Mouse (Mus musculus) stomach, embryonic 14.5 days (tissue): ENCODE data around the gene Zdhhc12. TPM values are rescaled to one million over a fixed set of nuclear protein-coding genes. Genes with fewer than 3 reads are reported as not detected.

Source experiments
- ATAC-seq: fragments of 200-750 bp; cut with Nextera tagmentation; 2 replicates; pipeline ENCODE4 v1.8.0; 2017; ENCODE audit warnings: low read depth, moderate TSS enrichment; ENCODE audit not compliant: insufficient number of reproducible peaks, insufficient read depth, low FRiP score
- H3K27ac ChIP-seq: fragments of 300-500 bp; sonication (generic); 2 replicates; pipeline ENCODE4 v1.5.1; 2014; ENCODE audit warnings: mild to moderate bottlenecking, low read length, moderate library complexity, mixed read lengths
- H3K27me3 ChIP-seq: fragments of 300-500 bp; sonication (generic); 2 replicates; pipeline ENCODE4 v1.6.1; 2014; ENCODE audit warnings: low read length, control low read depth, mixed read lengths; ENCODE audit not compliant: control insufficient read depth, insufficient read depth
- H3K36me3 ChIP-seq: fragments of 300-500 bp; sonication (generic); 2 replicates; pipeline ENCODE4 v1.6.1; 2014; ENCODE audit warnings: mild to moderate bottlenecking, control low read depth, low read length, moderate library complexity, mixed read lengths; ENCODE audit not compliant: control insufficient read depth, insufficient read depth
- H3K4me1 ChIP-seq: fragments of 300-500 bp; sonication (generic); 2 replicates; pipeline ENCODE4 v1.6.1; 2014; ENCODE audit warnings: low read length, control low read depth, mixed read lengths; ENCODE audit not compliant: control insufficient read depth, insufficient read depth
- H3K4me2 ChIP-seq: fragments of 300-500 bp; sonication (generic); replicated peaks from 2 replicates; pipeline ENCODE4 v1.6.1; 2014; ENCODE audit warnings: low read depth, low read length, control low read depth
- H3K4me3 ChIP-seq: fragments of 300-500 bp; sonication (generic); 2 replicates; pipeline ENCODE4 v1.5.1; 2014; ENCODE audit warnings: low read depth, low read length, control low read depth
- H3K9ac ChIP-seq: fragments of 300-500 bp; sonication (generic); replicated peaks from 2 replicates; pipeline ENCODE4 v1.6.1; 2014; ENCODE audit warnings: low read depth, mild to moderate bottlenecking, control low read depth, low read length, moderate library complexity, mixed read lengths
- H3K9me3 ChIP-seq: fragments of 300-500 bp; sonication (generic); 2 replicates; pipeline ENCODE4 v1.6.1; 2016; ENCODE audit warnings: low read depth, low read length, control low read depth; ENCODE audit not compliant: control insufficient read depth
- WGBS: fragments of 180-500 bp; shearing (Covaris S2); extraction: QIAGEN DNeasy Blood & Tissue Kit; methylation state at CpG from one replicate; pipeline ENCODE4 v1.1.7; 2014; 5-methylcytosine and 5-hydroxymethylcytosine counted together
- polyA plus RNA-seq: library from polyadenylated mRNA; unstranded; fragments of >200 nt; fragmentation: Nextera tagmentation; extraction: Ambion mirVana; gene quantifications from 2 replicates; pipeline ENCODE4 v1.2.1, GENCODE M21; 2014

Zdhhc12 gene
- polyA plus RNA-seq, 1 experiment from 2014 or later = 45.2 TPM

GRCm38 (mm10) chr2:30066046-30066901 is 27.2 kb downstream of the Zdhhc12 start:
- no peaks in the 10 kb centered on the region for H3K9me3 ChIP-seq
- H3K4me3 ChIP-seq = peak overlapping the region; percentile 100
- peak overlapping the region; percentile 45 for H3K4me2 ChIP-seq
- H3K9ac ChIP-seq = peak overlapping the region; percentile 99
- no peaks in the 10 kb centered on the region for H3K27me3 ChIP-seq
- peak; percentile 91 for ATAC-seq
- peak overlapping the region; percentile 100 for H3K27ac ChIP-seq
- peaks cover 22% of the 10 kb centered on the region for H3K4me1 ChIP-seq
- peaks cover 23% of the 10 kb centered on the region for H3K36me3 ChIP-seq
- WGBS = under 1% methylated on average over 67 of the region's 101 CpGs

- no peaks in the 10 kb centered on the region for H3K27me3 ChIP-seq
- no peak overlapping the region; the same call in 1 of the 2 replicates for H3K9ac ChIP-seq
- H3K9me3 ChIP-seq = no peaks in the 10 kb centered on the region
- peaks cover 8% of the 10 kb centered on the region for H3K36me3 ChIP-seq
- H3K27ac ChIP-seq = peak overlapping the region; percentile 10; the same call in 1 of the 2 replicates
- ATAC-seq = no peak
- WGBS = 32% methylated on average over 3 of the region's 3 CpGs
- H3K4me1 ChIP-seq = peaks cover 25% of the 10 kb centered on the region
- H3K4me3 ChIP-seq = peak overlapping the region; percentile 61
- H3K4me2 ChIP-seq = peak overlapping the region; percentile 64
Measured at GRCm38 (mm10) chr2:30064298-30064697, 29.1 kb downstream of the Zdhhc12 start.

GRCm38 (mm10) chr2:30063791-30064190 is 29.7 kb downstream of the Zdhhc12 start:
- H3K27me3 ChIP-seq = no peaks in the 10 kb centered on the region

GRCm38 (mm10) chr2:30063235-30063634 is 30.2 kb downstream of the Zdhhc12 start:
- ATAC-seq = no peak
- Histone ChIP-seq H3K4me3 (peak overlapping the region; percentile 61), H3K27ac (peak overlapping the region; percentile 92), H3K9ac (peak overlapping the region; percentile 77), H3K4me2 (peak overlapping the region; percentile 64), H3K4me1 (peaks cover 25% of the 10 kb centered on the region), H3K27me3 (no peaks in the 10 kb centered on the region), H3K36me3 (0 out of 2 replicates have a peak, but pooled peaks cover 3% of the 10 kb centered on the region), H3K9me3 (no peaks in the 10 kb centered on the region)
- WGBS = 4% methylated on average over 8 of the region's 8 CpGs

More at GRCm38 (mm10) chr2:30063791-30064190, 29.7 kb downstream of the Zdhhc12 start:
- Histone ChIP-seq H3K27ac (peak overlapping the region; percentile 92; the same call in 1 of the 2 replicates), H3K4me2 (peak overlapping the region; percentile 64), H3K4me3 (peak overlapping the region; percentile 61), H3K9ac (peak overlapping the region; percentile 77), H3K4me1 (peaks cover 25% of the 10 kb centered on the region), H3K36me3 (peaks cover 3% of the 10 kb centered on the region; the same call in 1 of the 2 replicates), H3K9me3 (no peaks in the 10 kb centered on the region)
- no peak for ATAC-seq
- WGBS = 8% methylated on average over 3 of the region's 3 CpGs

GRCm38 (mm10) chr2:30062249-30063093 is 31.0 kb downstream of the Zdhhc12 start:
- under 1% methylated on average over 40 of the region's 40 CpGs for WGBS
- Histone ChIP-seq H3K27me3 (no peaks in the 10 kb centered on the region), H3K9ac (peak overlapping the region; percentile 77), H3K4me1 (peaks cover 21% of the 10 kb centered on the region), H3K27ac (peak overlapping the region; percentile 92), H3K4me3 (peak overlapping the region; percentile 61), H3K4me2 (peak overlapping the region; percentile 64), H3K9me3 (no peaks in the 10 kb centered on the region), H3K36me3 (no peaks in the 10 kb centered on the region)
- ATAC-seq = peak; percentile 51

GRCm38 (mm10) chr2:30061215-30062166 is 32.0 kb downstream of the Zdhhc12 start:
- 9% methylated on average over 37 of the region's 37 CpGs for WGBS
- Histone ChIP-seq H3K4me1 (peaks cover 24% of the 10 kb centered on the region), H3K27me3 (no peaks in the 10 kb centered on the region), H3K27ac (peak overlapping the region; percentile 92), H3K4me3 (peak overlapping the region; percentile 61), H3K9me3 (no peaks in the 10 kb centered on the region), H3K9ac (peak overlapping the region; percentile 77), H3K4me2 (peak overlapping the region; percentile 64), H3K36me3 (no peaks in the 10 kb centered on the region)
- peak; percentile 25; the same call in 1 of the 2 replicates for ATAC-seq

GRCm38 (mm10) chr2:30058418-30058817 is 35.0 kb downstream of the Zdhhc12 start:
- no peak overlapping the region for H3K4me3 ChIP-seq
- H3K27ac ChIP-seq = no peak overlapping the region
- ATAC-seq = no peak
- H3K9me3 ChIP-seq = no peaks in the 10 kb centered on the region
- 64% methylated on average over 5 of the region's 5 CpGs for WGBS
- no peak overlapping the region for H3K9ac ChIP-seq
- H3K27me3 ChIP-seq = no peaks in the 10 kb centered on the region
- no peak overlapping the region for H3K4me2 ChIP-seq
- H3K4me1 ChIP-seq = peaks cover 10% of the 10 kb centered on the region
- H3K36me3 ChIP-seq = no peaks in the 10 kb centered on the region
